Mouse (Mus musculus) intestine, postnatal 0 days (tissue): ENCODE results near the gene Uts2. TPM values are rescaled to one million over a fixed set of nuclear protein-coding genes. Genes with fewer than 3 reads are reported as not detected.
A peak's percentile ranks its signal among the peaks of the same experiment; 100 is the strongest.

Experiments used
- ATAC-seq: fragments of 200-750 bp; cut with Nextera tagmentation; 2 replicates; pipeline ENCODE4 v1.8.0; 2017; ENCODE audit warnings: mild to moderate bottlenecking, moderate TSS enrichment, moderate library complexity
- H3K27ac ChIP-seq: fragments of 300-500 bp; sonication (generic); 2 replicates; pipeline ENCODE4 v1.5.1; 2014; ENCODE audit warnings: mild to moderate bottlenecking, low read depth, low read length, moderate library complexity
- H3K27me3 ChIP-seq: fragments of 300-500 bp; sonication (generic); replicated peaks from 2 replicates; pipeline ENCODE4 v1.6.1; 2014; ENCODE audit warnings: low read length, mixed read lengths; ENCODE audit not compliant: control insufficient read depth, insufficient read depth
- H3K36me3 ChIP-seq: fragments of 300-500 bp; sonication (generic); 2 replicates; pipeline ENCODE4 v1.6.1; 2014; ENCODE audit warnings: mild to moderate bottlenecking, moderate library complexity; ENCODE audit not compliant: control insufficient read depth, insufficient read depth
- H3K4me1 ChIP-seq: fragments of 300-500 bp; sonication (generic); replicated peaks from 2 replicates; pipeline ENCODE4 v1.6.1; 2014; ENCODE audit warnings: antibody characterized with exemption, low read length, mixed read lengths; ENCODE audit not compliant: control insufficient read depth, insufficient read depth
- H3K4me2 ChIP-seq: fragments of 300-500 bp; sonication (generic); replicated peaks from 2 replicates; pipeline ENCODE4 v1.6.1; 2014; ENCODE audit warnings: low read depth, mild to moderate bottlenecking, moderate library complexity
- H3K4me3 ChIP-seq: fragments of 300-500 bp; sonication (generic); 2 replicates; pipeline ENCODE4 v1.5.1; 2014; ENCODE audit warnings: low read depth, low read length
- H3K9ac ChIP-seq: fragments of 300-500 bp; sonication (generic); 2 replicates; pipeline ENCODE4 v1.6.1; 2014; ENCODE audit warnings: mild to moderate bottlenecking, low read depth, low read length
- H3K9me3 ChIP-seq: fragments of 300-500 bp; sonication (generic); 2 replicates; pipeline ENCODE4 v1.6.1; 2016; ENCODE audit warnings: mixed run types; ENCODE audit not compliant: control insufficient read depth
- CTCF ChIP-seq: sonication (generic); IDR thresholded peaks from 2 replicates; pipeline ENCODE4 v1.5.1; 2016; ENCODE audit warnings: low read depth, mild to moderate bottlenecking, control low read depth, antibody characterized with exemption, moderate library complexity
- WGBS: fragments of 180-500 bp; shearing (Covaris S2); extraction: QIAGEN DNeasy Blood & Tissue Kit; methylation state at CpG from one replicate; pipeline ENCODE4 v1.1.7; 2014; 5-methylcytosine and 5-hydroxymethylcytosine counted together
- polyA plus RNA-seq: library from polyadenylated mRNA; unstranded; fragments of >200 nt; fragmentation: Nextera tagmentation; extraction: Ambion mirVana; gene quantifications from 2 replicates; pipeline ENCODE4 v1.2.1, GENCODE M21; 2015

Uts2 gene
- polyA plus RNA-seq, 1 experiment from 2014 or later, result not detected

DNA sequence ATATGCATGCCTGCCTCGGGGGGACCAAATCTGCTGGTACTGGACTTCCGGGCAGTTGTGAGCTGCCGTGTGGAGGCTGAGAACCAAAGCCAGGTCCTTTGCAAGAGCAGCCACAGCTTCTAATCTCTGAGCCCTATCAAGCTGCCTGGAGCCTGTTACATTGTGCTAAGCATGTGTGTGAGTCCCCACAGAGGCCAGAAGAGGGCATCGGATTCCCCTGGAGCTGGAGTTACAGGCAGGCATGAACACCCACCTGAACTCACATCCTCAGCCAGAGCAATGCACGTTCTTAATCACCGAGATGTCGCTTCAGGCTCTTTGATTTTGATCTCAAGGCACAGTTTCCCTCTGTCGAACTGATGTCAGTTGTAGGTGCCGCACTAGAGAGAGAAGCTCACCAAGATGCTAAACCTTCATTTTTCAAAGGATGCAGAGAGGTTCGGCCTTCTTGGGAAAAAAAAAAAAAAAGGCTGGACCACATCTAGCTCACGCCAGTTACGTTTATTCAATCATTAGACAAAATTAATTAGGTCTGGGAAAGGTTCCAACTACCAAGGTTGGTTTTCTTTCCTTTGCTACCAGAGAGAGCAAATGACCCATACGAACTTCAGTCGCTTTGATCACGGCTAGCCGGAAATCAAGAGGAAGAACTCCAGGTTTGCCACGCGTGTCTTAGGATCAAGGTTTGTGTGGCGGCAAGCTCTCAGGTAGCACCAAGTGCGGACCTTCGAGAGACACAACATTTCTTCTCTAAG lies 18.6 kb upstream of the Uts2 start:
- no peak overlapping the region for H3K4me2 ChIP-seq
- H3K27ac ChIP-seq, result no peak overlapping the region
- no peak for ATAC-seq
- TF ChIP-seq CTCF, result no peak
- H3K9me3 ChIP-seq, result no peaks in the 10 kb centered on the region
- no peaks in the 10 kb centered on the region for H3K27me3 ChIP-seq
- H3K9ac ChIP-seq, result no peak overlapping the region
- no peak overlapping the region for H3K4me3 ChIP-seq
- H3K36me3 ChIP-seq, result no peaks in the 10 kb centered on the region
- 86% methylated on average over 21 of the region's 21 CpGs for WGBS
- H3K4me1 ChIP-seq, result no peaks in the 10 kb centered on the region

DNA sequence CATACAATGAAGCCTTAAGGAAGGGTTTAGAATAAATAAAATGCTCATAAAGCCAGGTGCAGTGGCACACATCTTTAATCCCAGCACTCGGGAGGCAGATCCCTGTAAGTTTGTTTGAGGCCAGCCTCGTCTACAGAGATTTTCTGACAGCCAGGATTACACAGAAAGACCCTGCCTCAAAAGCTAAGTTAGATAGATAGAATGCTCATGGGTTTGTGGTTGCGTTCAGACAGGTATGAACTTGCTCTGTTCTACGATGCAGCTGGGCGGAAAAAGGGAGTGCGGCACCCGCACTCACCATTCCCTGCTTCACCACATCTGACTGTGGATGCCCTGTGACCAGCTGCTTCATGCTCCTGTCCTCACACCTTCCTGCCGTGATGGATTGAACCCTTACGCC lies 17.4 kb upstream of the Uts2 start:
- ATAC-seq, result no peak
- Histone ChIP-seq H3K9me3 (no peaks in the 10 kb centered on the region), H3K27me3 (no peaks in the 10 kb centered on the region), H3K9ac (no peak overlapping the region), H3K27ac (no peak overlapping the region), H3K36me3 (no peaks in the 10 kb centered on the region), H3K4me1 (no peaks in the 10 kb centered on the region), H3K4me2 (no peak overlapping the region), H3K4me3 (no peak overlapping the region)
- 78% methylated on average over 9 of the region's 9 CpGs for WGBS
- no peak for TF ChIP-seq CTCF

DNA sequence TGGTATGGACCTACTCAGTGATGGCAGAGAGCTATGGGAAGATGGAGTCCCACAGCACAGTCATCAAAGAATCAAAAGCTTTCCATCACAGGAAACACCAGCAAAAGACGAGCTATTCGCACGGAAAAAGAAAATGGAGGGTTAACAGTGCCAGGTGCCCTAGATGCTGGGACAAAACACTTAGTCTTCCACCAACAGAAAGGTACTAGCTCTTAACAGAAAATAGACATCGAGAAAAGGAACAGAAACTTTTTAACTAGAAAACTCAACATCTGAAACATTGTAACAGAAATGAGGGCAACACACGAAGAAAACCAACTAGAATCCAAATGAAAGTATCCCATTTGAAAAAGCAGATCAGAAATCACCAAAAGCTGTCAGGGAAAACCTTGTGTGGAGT lies 16.7 kb upstream of the Uts2 start:
- ATAC-seq, result no peak
- 89% methylated on average over 5 of the region's 5 CpGs for WGBS
- Histone ChIP-seq H3K36me3 (no peaks in the 10 kb centered on the region), H3K27ac (no peak overlapping the region), H3K4me1 (no peaks in the 10 kb centered on the region), H3K4me2 (no peak overlapping the region), H3K4me3 (no peak overlapping the region), H3K9ac (no peak overlapping the region), H3K9me3 (no peaks in the 10 kb centered on the region), H3K27me3 (no peaks in the 10 kb centered on the region)
- no peak for TF ChIP-seq CTCF

DNA sequence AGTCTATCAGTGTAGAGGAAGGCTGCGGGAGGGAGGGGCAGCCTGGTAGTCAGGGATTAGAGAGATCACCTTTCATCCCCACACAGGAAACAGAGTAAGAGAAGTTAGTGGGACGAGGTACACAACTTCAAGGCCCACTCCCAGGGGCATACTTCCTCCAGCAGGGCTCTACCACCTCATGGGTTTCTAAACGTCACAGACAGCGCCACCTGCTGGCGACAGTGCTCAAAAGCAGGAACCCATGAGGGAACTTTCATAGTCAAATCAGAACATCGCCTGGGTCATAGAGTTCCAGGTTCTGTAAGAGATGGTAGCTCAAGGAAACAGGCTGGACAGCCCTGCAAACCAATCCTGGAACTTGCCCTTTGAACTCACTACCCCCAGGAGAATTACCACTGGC lies 6.7 kb upstream of the Uts2 start:
- Histone ChIP-seq H3K27ac (no peak overlapping the region), H3K9me3 (no peaks in the 10 kb centered on the region), H3K4me1 (no peaks in the 10 kb centered on the region), H3K36me3 (no peaks in the 10 kb centered on the region), H3K4me2 (no peak overlapping the region), H3K27me3 (no peaks in the 10 kb centered on the region), H3K9ac (no peak overlapping the region), H3K4me3 (no peak overlapping the region)
- TF ChIP-seq CTCF, result peak; percentile 63
- 52% methylated on average over 6 of the region's 6 CpGs for WGBS
- ATAC-seq, result no peak

DNA sequence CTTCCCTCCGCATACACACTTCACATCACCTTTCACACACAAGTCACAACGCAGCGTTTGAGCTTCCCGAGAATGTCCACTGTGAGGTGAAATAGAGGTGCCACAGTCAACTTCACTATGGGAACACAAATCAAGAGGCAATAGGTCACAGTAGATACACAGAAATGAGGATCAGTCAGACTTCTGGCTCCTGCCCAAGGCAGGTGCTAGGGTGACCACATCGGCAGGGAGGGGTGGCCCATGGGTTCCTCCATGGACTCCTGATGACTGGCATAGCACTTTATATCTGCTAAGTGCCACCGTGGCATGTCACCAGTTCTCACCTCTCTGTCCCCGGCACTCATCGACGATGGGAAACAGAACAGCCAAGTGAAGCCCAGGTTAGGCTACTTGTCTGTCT lies 1.7 kb downstream of the Uts2 start:
- no peaks in the 10 kb centered on the region for H3K36me3 ChIP-seq
- H3K4me1 ChIP-seq, result no peaks in the 10 kb centered on the region
- no peak overlapping the region for H3K9ac ChIP-seq
- no peak overlapping the region for H3K4me3 ChIP-seq
- H3K27ac ChIP-seq, result no peak overlapping the region
- 92% methylated on average over 9 of the region's 9 CpGs for WGBS
- TF ChIP-seq CTCF, result no peak
- ATAC-seq, result no peak
- H3K9me3 ChIP-seq, result no peaks in the 10 kb centered on the region
- H3K4me2 ChIP-seq, result no peak overlapping the region
- H3K27me3 ChIP-seq, result no peaks in the 10 kb centered on the region

DNA sequence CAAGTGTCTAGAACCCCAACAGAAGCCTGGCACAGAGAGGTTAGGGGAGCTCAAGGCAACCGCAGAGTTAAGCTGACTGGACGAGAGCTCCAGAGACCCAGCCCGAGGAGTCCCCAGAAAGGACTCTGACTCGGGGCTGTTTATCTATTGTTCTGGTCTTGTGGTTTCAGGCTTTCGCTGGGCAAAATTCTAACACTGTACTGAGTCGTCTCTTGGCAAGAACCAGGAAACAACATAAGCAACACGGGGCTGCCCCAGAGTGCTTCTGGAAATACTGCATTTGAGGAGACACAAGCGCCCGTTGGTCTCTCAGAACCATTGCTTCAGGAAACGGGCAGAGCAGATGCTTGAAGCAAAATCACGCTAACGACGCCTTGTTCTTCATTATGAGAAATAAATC lies 4.5 kb downstream of the Uts2 start:
- no peak overlapping the region for H3K27ac ChIP-seq
- H3K36me3 ChIP-seq, result no peaks in the 10 kb centered on the region
- no peak for TF ChIP-seq CTCF
- no peaks in the 10 kb centered on the region for H3K4me1 ChIP-seq
- WGBS, result 35% methylated on average over 13 of the region's 13 CpGs
- ATAC-seq, result no peak
- H3K4me3 ChIP-seq, result no peak overlapping the region
- no peaks in the 10 kb centered on the region for H3K27me3 ChIP-seq
- no peak overlapping the region for H3K4me2 ChIP-seq
- H3K9ac ChIP-seq, result no peak overlapping the region
- H3K9me3 ChIP-seq, result no peaks in the 10 kb centered on the region
